Mouse (Mus musculus) lung, postnatal 4 days (tissue): ENCODE data around the gene Fam19a2.

Source experiments
- DNase-seq, 2 experiments: peaks; one replicate each; pipeline ENCODE4 v3.0.0; 2021

Gene Fam19a2

DNA sequence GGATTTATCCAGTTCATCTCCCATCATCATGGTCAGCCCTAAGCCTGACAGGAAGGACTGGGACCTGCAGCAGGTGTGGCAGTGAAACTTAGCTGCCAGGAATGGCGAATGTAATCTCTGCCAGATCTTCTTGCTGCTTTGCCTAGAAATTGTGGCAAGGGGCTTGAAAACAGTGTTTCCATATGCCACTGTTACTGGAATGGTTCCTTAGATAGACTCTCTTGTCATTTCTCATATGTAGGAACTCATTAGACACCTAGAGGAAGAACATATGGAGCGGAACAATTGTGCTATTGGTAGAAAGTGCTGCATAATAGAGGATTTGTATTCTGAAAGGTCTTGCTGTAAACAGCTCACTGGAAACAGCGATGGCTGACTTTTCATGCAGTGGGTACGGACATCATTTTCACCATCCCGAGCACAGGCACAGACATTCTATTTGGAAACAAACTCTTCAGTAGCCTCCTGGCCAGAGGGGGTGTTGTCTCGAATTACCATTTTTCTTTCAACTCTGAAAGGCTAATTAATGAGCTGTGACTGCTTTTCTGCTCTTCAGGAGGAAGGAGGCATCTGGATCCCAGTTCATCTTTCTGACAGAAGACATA lies 488.0 kb downstream of the Fam19a2 start:
- no peak for DNase-seq

DNA sequence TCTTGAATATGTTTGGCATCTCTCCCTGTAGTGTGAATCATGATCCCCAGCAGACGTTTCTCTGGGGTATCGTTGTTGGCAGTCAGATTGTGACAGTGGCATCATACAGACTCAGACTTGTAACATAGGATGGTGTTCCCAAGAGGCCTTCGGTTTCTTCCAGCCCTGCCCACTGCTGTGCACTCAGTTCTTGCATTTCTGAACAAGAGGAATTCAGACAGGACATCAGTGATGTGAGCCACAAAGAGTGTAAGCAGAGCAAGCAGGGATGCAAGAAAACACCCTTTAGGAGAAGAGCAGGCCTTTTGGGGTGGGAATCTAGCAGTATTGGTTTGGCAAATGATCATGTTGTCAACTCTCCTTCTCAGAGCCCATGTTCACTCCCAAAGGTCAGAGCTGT lies 489.0 kb downstream of the Fam19a2 start:
- no peak for DNase-seq

DNA sequence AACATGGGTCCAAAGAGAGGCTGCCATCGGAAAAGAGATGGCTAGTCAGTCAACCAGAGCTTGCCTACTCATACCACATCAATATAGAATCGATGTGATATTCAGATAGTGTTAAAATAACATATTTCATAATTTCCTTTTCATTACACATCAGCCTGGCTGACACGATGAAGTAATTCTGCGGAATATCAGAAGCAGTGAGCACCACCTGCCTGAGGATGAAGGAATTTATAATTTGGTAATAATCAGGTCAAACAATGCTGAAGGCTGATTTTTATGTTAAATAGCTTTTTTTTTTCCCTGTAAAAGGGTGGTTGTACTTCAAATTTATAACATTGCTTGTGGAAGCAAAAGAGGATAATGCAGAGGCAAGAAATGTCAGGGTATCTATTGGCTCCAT lies 490.2 kb downstream of the Fam19a2 start:
- DNase-seq, result no peak

DNA sequence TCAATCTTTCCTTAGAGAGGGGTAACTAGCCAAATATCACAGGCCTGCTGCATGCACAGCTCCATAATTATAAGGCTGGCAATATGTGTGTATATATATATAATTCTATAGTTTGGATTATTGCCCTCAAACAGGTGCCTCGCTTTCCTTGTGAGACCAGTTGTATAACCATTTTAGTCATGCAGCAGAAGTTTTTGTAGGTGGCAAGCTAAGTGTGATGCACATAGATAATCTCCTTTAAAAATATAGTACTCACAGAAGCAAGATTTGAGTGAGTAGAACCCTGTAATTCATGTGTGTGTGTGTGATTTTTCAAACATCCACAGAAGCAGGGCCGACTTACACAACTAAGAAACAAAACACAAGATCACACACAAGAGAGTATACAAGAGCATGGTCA lies 525.6 kb downstream of the Fam19a2 start:
- DNase-seq, result no peak
